Mouse (Mus musculus) adrenal gland, adult (tissue): ENCODE data around the gene Arid1b.

Experiments used
- DNase-seq, 2 experiments: peaks; one replicate each; pipeline ENCODE4 v3.0.0; 2022 to 2023; ENCODE audit warnings: low spot score in 1 of 2; ENCODE audit not compliant: inconsistent age in 2 of 2

Arid1b gene

GRCm38 (mm10) chr17:5264783-5265182, 270.7 kb downstream of the Arid1b start:
- DNase-seq = no peak

DNA sequence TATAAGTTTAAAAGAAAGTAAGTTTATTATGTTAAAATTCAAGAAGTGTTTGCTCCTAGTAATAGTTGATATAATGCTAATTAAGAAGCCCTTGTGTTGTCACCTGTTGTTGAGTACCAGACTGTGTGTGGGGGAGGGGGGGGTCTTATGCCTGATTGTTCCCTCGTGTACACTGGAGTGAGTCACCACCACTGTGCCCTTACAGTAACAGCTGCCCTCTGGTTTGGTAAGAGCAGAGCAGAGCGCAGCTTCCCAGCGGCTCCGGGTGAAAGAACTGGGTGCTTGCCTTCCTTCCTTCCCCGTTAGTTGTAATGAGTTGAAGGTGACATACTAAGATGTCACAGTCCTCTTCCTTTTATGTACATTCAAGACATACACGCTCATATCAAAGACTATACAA, 271.5 kb downstream of the Arid1b start:
- DNase-seq = no peak

DNA sequence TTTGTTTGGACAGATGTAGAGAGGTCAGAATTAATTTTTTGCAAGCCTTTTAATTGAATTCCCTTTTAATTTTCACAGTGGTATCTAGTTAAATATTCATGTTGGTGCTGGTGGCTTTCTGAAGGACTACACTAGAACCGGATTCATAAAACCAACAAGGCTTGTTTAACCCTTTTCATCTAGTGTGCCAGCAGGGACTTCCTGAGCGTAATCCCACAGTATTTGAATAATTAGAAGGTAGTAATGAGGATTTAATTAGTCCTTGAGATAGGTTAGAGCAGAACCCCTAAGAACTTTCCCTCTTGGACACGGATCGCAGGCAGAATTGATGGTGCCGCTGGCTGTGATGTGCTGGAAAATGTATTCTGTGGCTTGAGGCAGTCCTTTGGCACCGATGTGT, 273.6 kb downstream of the Arid1b start:
- no peak for DNase-seq

DNA sequence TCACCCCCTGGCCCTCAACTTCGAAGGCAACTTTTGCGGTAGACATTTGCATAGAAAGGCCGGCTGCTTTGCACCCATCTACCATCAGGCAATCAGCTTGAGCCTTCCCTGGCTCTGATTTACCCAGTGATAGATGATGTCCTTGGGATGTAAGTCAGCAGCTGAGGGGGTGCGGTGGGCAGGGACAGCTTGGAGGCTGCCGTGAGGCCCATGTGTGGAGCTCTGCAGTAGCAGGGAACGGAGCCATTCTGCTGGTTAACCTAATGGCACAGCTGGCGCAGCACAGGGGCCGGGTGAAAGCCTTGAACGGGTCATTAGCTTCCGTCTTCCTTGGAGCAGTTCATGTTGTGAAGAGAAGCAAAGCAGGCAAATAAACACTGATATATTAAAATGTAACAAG, 275.2 kb downstream of the Arid1b start:
- peak; percentile 54 to 78 for DNase-seq

DNA sequence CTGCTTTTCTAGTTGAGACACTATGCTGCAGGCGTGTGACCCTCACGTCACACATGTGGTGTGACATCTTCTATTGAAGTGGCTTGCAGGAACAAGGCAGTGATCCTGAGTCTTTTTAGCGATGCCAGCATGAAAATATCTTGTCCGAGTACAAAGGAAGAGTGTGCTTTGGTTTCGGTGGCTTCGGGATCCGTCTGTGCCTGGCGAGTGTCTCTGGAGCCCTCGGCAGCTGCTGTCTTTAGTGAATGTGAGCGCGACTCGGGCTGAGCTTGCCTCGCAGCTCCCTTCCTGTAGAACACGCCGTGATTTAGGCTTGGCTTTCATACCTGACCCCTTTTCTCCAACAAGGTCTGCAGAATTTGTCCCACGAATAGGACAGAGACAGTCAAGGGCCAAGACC, 275.6 kb downstream of the Arid1b start:
- DNase-seq = no peak

DNA sequence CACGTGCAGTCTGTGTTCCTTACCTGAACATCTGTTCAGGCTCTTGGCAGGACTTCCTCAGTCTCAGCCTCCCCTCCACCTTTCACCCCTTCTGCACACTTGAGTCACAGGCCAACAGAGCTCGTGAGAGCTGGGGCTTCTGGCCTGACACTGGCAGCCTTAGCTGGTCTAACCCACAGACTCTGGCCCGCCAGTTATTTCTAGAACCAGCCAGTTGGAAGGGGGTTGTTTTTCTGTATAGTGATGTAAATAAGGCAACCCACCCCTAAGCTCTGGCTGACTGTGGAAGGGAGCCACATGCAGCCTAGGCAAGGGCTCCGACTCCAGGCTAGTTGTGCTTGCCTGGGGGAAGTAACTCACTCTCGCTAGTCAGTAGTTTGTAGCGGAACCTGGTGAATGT, 276.7 kb downstream of the Arid1b start:
- no peak for DNase-seq

GRCm38 (mm10) chr17:5273118-5273517, 279.0 kb downstream of the Arid1b start:
- no peak for DNase-seq

- DNase-seq = no peak
Measured at GRCm38 (mm10) chr17:5273685-5274084, 279.6 kb downstream of the Arid1b start.

DNA sequence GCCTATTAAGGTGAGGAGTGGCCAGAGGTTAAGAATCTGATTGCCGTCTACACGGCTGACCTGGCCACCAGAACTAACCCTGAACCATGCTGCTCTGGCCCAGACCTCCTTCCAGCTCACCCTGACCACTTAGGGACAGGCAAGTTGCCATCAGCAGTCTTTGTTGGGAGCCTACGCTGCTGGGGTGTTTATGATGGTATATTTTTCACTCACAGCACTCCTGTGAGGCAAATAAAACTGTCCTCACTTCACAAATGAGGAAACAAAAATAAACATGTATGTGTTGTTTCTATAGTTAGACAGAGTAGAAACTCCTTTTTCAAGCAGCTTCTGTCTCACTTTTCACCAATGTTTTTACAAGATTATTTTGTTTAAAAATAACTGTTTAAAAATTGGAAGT, 280.3 kb downstream of the Arid1b start:
- DNase-seq = no peak

- no peak for DNase-seq
Measured at GRCm38 (mm10) chr17:5275749-5276148, 281.6 kb downstream of the Arid1b start.

GRCm38 (mm10) chr17:5277137-5277871, 283.2 kb downstream of the Arid1b start:
- no peak for DNase-seq

GRCm38 (mm10) chr17:5280499-5281053, 286.4 kb downstream of the Arid1b start:
- DNase-seq = no peak

DNA sequence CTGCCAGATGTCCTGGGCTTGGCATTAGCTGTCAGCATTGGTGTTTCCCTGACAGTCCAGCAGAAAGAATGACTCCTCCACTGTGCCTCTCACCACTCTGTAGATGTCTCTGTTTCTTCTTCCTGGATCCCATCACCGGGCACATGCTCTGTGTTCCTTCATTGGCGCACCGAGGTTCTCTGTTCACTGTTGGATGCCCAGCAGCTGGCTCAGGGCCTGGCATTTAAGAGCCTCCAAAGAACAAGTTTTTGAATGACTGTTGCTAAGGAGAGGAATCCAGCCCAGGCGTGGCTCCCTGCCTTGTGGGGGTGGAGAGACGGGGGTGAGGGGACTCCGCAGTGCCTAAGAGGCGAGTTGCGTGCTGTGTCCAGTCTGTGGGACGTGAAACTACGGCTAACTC, 290.7 kb downstream of the Arid1b start:
- DNase-seq = no peak

DNA sequence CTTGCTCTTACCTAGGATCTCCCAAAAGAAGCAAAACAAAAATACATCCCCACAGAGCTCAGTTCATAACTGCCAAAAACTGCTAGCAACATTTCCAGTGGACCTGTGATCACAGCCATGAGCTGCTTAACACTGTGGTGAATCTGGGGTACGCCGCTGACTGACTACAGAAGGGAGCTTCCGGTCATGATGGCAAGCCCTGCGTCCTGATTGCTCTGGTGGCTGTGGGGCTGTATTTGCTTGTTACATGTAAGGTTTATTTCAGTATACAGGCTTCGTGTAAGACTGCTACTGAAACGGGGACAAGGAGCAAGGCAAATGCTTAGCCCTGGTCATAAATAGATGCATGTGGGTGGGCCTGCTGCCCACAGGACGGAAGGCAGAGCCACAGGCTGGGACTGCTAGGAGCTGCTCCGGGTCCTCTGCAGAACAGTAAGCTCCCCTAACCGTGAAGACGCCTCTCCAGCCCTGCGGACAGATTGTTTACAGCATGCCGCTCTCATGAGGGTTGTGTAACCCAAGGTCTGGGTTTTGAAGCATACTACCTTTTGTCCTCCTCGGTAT, 291.8 kb downstream of the Arid1b start:
- DNase-seq = no peak

DNA sequence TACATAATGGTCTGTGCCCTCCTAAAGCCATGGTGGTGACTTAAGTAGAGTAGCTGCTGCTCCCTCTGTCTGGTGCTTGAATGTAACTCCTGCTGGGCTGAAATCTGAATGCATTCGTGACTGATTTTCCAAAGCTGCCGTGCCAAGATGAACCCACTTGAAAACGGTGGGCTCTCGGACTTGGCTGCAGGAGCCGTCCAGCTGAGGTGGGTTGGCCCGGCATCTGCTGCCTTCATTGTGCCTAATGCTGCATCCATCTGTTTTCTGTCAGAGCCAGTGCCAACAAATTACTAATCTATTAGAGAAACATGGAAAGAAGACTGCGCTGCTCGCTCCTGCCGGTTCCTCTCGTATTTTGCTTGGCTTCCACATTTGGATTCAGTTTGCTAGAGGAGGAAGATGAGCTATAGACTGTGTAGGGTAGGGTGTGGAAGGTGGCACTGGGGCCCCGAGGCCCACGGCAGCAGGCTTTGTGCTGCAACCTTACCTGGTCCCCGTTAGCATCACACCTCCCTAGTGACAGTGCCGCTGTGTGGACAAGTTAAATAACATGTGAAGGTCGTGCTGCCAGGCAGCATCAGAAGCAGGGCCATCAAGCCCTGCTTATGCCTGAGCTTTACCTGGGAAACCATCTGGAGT, 292.6 kb downstream of the Arid1b start:
- no peak for DNase-seq

DNA sequence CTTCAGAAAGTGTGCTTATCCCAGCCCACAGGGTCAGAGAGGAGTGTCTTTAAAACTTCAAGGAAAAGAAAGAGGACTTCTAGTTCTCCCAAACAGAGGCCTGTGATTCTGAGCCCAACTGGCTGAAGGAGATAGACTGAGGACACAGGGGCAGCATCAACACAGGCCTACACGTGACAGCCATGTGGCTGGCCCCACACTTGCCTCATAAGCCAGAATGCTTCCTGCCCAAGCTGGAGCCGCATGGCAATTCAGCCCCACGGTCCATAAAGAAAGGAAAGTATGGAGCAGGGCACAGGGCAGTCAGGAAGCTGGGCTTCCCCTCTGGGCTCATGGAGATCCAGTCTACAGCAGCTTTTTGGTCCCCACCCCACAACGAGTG, 293.1 kb downstream of the Arid1b start:
- no peak for DNase-seq

- no peak for DNase-seq
Measured at GRCm38 (mm10) chr17:5287641-5288040, 293.5 kb downstream of the Arid1b start.

- DNase-seq = no peak
Measured at GRCm38 (mm10) chr17:5293653-5294584, 299.8 kb downstream of the Arid1b start.

GRCm38 (mm10) chr17:5295086-5295947, 301.2 kb downstream of the Arid1b start:
- peak; percentile 44 to 72 for DNase-seq

- no peak for DNase-seq
Measured at GRCm38 (mm10) chr17:5295948-5296262, 301.8 kb downstream of the Arid1b start.
